Mouse (Mus musculus) kidney, embryonic 16.5 days (tissue): ENCODE results near the gene Itpr1. TPM values are rescaled to one million over a fixed set of nuclear protein-coding genes. Genes with fewer than 3 reads are reported as not detected.

Experiments
- ATAC-seq: fragments of 200-750 bp; cut with Nextera tagmentation; 2 replicates; pipeline ENCODE4 v1.8.0; 2017; ENCODE audit warnings: moderate TSS enrichment; ENCODE audit not compliant: low FRiP score, low TSS enrichment
- H3K27ac ChIP-seq: fragments of 300-500 bp; sonication (generic); 2 replicates; pipeline ENCODE4 v1.5.1; 2014; ENCODE audit warnings: low read length
- H3K27me3 ChIP-seq: fragments of 300-500 bp; sonication (generic); 2 replicates; pipeline ENCODE4 v1.6.1; 2014; ENCODE audit warnings: low read length, control low read depth, mixed read lengths; ENCODE audit not compliant: insufficient read depth
- H3K36me3 ChIP-seq: fragments of 300-500 bp; sonication (generic); 2 replicates; pipeline ENCODE4 v1.6.1; 2014; ENCODE audit warnings: low read length, control low read depth, mixed read lengths; ENCODE audit not compliant: insufficient read depth
- H3K4me1 ChIP-seq: fragments of 300-500 bp; sonication (generic); 2 replicates; pipeline ENCODE4 v1.6.1; 2014; ENCODE audit warnings: low read length, control low read depth, mixed read lengths; ENCODE audit not compliant: insufficient read depth
- H3K4me2 ChIP-seq: fragments of 300-500 bp; sonication (generic); replicated peaks from 2 replicates; pipeline ENCODE4 v1.6.1; 2014; ENCODE audit warnings: low read depth, low read length
- H3K4me3 ChIP-seq: fragments of 300-500 bp; sonication (generic); 2 replicates; pipeline ENCODE4 v1.5.1; 2014; ENCODE audit warnings: mild to moderate bottlenecking, low read length
- H3K9ac ChIP-seq: fragments of 300-500 bp; sonication (generic); replicated peaks from 2 replicates; pipeline ENCODE4 v1.6.1; 2014; ENCODE audit warnings: low read length
- H3K9me3 ChIP-seq: fragments of 300-500 bp; sonication (generic); 2 replicates; pipeline ENCODE4 v1.6.1; 2016; ENCODE audit warnings: low read length, control low read depth
- WGBS: fragments of 180-500 bp; shearing (Covaris S2); extraction: QIAGEN DNeasy Blood & Tissue Kit; methylation state at CpG from one replicate; pipeline ENCODE4 v1.1.7; 2014; 5-methylcytosine and 5-hydroxymethylcytosine counted together
- polyA plus RNA-seq: library from polyadenylated mRNA; unstranded; fragments of >200 nt; fragmentation: Nextera tagmentation; extraction: Ambion mirVana; gene quantifications from 2 replicates; pipeline ENCODE4 v1.2.1, GENCODE M21; 2015

Gene Itpr1
- polyA plus RNA-seq, 1 experiment from 2014 or later, result 24.6 TPM

DNA sequence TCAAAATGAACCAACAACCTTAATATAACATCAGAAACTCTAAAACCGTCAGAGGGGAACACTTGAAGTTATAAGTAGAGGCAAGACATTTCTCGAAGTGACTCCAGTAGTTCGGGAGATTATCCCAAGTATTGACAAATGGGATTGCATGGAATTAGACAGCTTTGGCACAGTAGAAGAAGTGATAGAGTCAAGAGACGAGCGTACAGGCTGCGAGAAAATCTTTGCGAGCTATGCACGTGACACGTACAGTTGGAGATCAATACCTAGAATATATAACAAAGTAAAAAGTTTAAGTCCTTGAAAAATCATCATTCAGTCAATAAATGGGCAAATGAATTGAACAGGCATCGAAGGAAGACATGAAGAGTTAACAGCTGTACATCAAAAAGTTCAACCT lies 112.5 kb downstream of the Itpr1 start:
- Histone ChIP-seq H3K27ac (no peak overlapping the region), H3K9ac (no peak overlapping the region), H3K9me3 (no peaks in the 10 kb centered on the region), H3K27me3 (no peaks in the 10 kb centered on the region), H3K36me3 (peaks cover 3% of the 10 kb centered on the region; the same call in 1 of the 2 replicates), H3K4me2 (no peak overlapping the region), H3K4me1 (0 out of 2 replicates have a peak, but pooled peaks cover 9% of the 10 kb centered on the region), H3K4me3 (no peak overlapping the region)
- WGBS, result 97% methylated on average over 10 of the region's 10 CpGs
- ATAC-seq, result no peak

- WGBS, result 91% methylated on average over 12 of the region's 12 CpGs
- Histone ChIP-seq H3K27ac (no peak overlapping the region), H3K9ac (no peak overlapping the region), H3K27me3 (no peaks in the 10 kb centered on the region), H3K4me2 (no peak overlapping the region), H3K4me1 (0 out of 2 replicates have a peak, but pooled peaks cover 9% of the 10 kb centered on the region), H3K36me3 (peaks cover 3% of the 10 kb centered on the region; the same call in 1 of the 2 replicates), H3K4me3 (no peak overlapping the region), H3K9me3 (no peaks in the 10 kb centered on the region)
- no peak for ATAC-seq
Observed at GRCm38 (mm10) chr6:108325948-108326411, 113.1 kb downstream of the Itpr1 start.

GRCm38 (mm10) chr6:108326751-108327161 lies 113.9 kb downstream of the Itpr1 start:
- Histone ChIP-seq H3K36me3 (peaks cover 3% of the 10 kb centered on the region; the same call in 1 of the 2 replicates), H3K27me3 (no peaks in the 10 kb centered on the region), H3K9ac (0 out of 2 replicates have a peak overlapping the region, but pooled peaks have one; percentile 8), H3K9me3 (no peaks in the 10 kb centered on the region), H3K4me3 (no peak overlapping the region), H3K27ac (peak overlapping the region; percentile 38; the same call in 1 of the 2 replicates), H3K4me2 (no peak overlapping the region), H3K4me1 (0 out of 2 replicates have a peak, but pooled peaks cover 9% of the 10 kb centered on the region)
- 79% methylated on average over 10 of the region's 10 CpGs for WGBS
- ATAC-seq, result no peak

- Histone ChIP-seq H3K27me3 (no peaks in the 10 kb centered on the region), H3K36me3 (peaks cover 3% of the 10 kb centered on the region; the same call in 1 of the 2 replicates), H3K27ac (peak overlapping the region; percentile 55), H3K4me1 (0 out of 2 replicates have a peak, but pooled peaks cover 9% of the 10 kb centered on the region), H3K9me3 (no peaks in the 10 kb centered on the region), H3K4me3 (no peak overlapping the region), H3K9ac (no peak overlapping the region), H3K4me2 (peak overlapping the region; percentile 25; the same call in 1 of the 2 replicates)
- 56% methylated on average over 6 of the region's 6 CpGs for WGBS
- ATAC-seq, result no peak; the same call in 1 of the 2 replicates
Observed at GRCm38 (mm10) chr6:108327561-108327960, 114.7 kb downstream of the Itpr1 start.

- H3K36me3 ChIP-seq, result peaks cover 3% of the 10 kb centered on the region; the same call in 1 of the 2 replicates
- no peaks in the 10 kb centered on the region for H3K27me3 ChIP-seq
- H3K4me1 ChIP-seq, result 0 out of 2 replicates have a peak, but pooled peaks cover 9% of the 10 kb centered on the region
- no peak overlapping the region for H3K9ac ChIP-seq
- no peak overlapping the region for H3K4me2 ChIP-seq
- H3K9me3 ChIP-seq, result no peaks in the 10 kb centered on the region
- WGBS, result 69% methylated on average over 7 of the region's 7 CpGs
- H3K27ac ChIP-seq, result no peak overlapping the region
- H3K4me3 ChIP-seq, result no peak overlapping the region
- no peak for ATAC-seq
Observed at GRCm38 (mm10) chr6:108328296-108328695, 115.4 kb downstream of the Itpr1 start.

DNA sequence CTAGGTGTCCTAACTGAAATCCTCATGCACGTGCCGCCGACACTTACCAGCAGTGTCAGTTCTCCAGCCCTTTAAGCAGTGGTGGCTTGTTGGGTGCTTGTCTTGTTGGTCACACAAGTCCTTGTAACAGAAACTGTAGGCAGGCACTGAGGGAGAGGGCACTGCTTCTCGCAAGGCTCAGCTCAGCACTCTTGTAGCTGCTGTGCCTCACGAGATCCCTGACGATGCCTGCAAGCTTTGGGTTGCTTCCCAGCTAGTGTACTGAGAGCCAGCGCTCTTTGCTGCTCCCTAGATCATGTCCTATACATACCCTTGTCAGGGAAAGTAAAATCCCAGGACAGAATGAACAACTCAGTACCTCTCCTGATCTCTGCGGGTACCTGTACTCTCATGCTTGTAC lies 117.6 kb downstream of the Itpr1 start:
- 81% methylated on average over 8 of the region's 8 CpGs for whole genome bisulfite sequencing
- Histone ChIP-seq H3K9ac (no peak overlapping the region), H3K9me3 (no peaks in the 10 kb centered on the region), H3K36me3 (no peaks in the 10 kb centered on the region), H3K4me2 (no peak overlapping the region), H3K4me3 (no peak overlapping the region), H3K27me3 (no peaks in the 10 kb centered on the region), H3K4me1 (0 out of 2 replicates have a peak, but pooled peaks cover 9% of the 10 kb centered on the region), H3K27ac (no peak overlapping the region)
- no peak for ATAC-seq

GRCm38 (mm10) chr6:108331268-108331667 lies 118.4 kb downstream of the Itpr1 start:
- Histone ChIP-seq H3K9me3 (no peaks in the 10 kb centered on the region), H3K36me3 (no peaks in the 10 kb centered on the region), H3K4me2 (no peak overlapping the region), H3K27me3 (no peaks in the 10 kb centered on the region), H3K4me3 (no peak overlapping the region), H3K27ac (no peak overlapping the region), H3K9ac (no peak overlapping the region), H3K4me1 (0 out of 2 replicates have a peak, but pooled peaks cover 9% of the 10 kb centered on the region)
- 81% methylated on average over 3 of the region's 3 CpGs for WGBS
- no peak for ATAC-seq

- Histone ChIP-seq H3K4me1 (no peaks in the 10 kb centered on the region), H3K27ac (no peak overlapping the region), H3K9me3 (no peaks in the 10 kb centered on the region), H3K36me3 (no peaks in the 10 kb centered on the region), H3K4me3 (no peak overlapping the region), H3K9ac (no peak overlapping the region), H3K4me2 (no peak overlapping the region), H3K27me3 (no peaks in the 10 kb centered on the region)
- ATAC-seq, result no peak
- 79% methylated on average over 3 of the region's 3 CpGs for WGBS
Observed at GRCm38 (mm10) chr6:108334059-108334458, 121.2 kb downstream of the Itpr1 start.

- no peak for ATAC-seq
- Histone ChIP-seq H3K4me2 (no peak overlapping the region), H3K9me3 (no peaks in the 10 kb centered on the region), H3K4me1 (no peaks in the 10 kb centered on the region), H3K27me3 (no peaks in the 10 kb centered on the region), H3K9ac (no peak overlapping the region), H3K27ac (no peak overlapping the region), H3K4me3 (no peak overlapping the region), H3K36me3 (peaks cover 8% of the 10 kb centered on the region)
Observed at GRCm38 (mm10) chr6:108335202-108335823, 122.4 kb downstream of the Itpr1 start.

- H3K27me3 ChIP-seq, result no peaks in the 10 kb centered on the region
- H3K4me3 ChIP-seq, result no peak overlapping the region
- ATAC-seq, result no peak
- H3K9me3 ChIP-seq, result no peaks in the 10 kb centered on the region
- H3K4me1 ChIP-seq, result no peaks in the 10 kb centered on the region
- no peak overlapping the region for H3K9ac ChIP-seq
- no peak overlapping the region for H3K27ac ChIP-seq
- no peak overlapping the region for H3K4me2 ChIP-seq
- WGBS, result 91% methylated on average over 6 of the region's 6 CpGs
- H3K36me3 ChIP-seq, result peaks cover 14% of the 10 kb centered on the region
Observed at GRCm38 (mm10) chr6:108336506-108336905, 123.6 kb downstream of the Itpr1 start.
